Mouse (Mus musculus) MEL (cell line): ENCODE measurements around the gene Anp32e. TPM values are rescaled to one million over a fixed set of nuclear protein-coding genes. Genes with fewer than 3 reads are reported as not detected.

Source experiments
- DNase-seq: peaks from one replicate; pipeline ENCODE4 v3.0.0; 2011; ENCODE audit warnings: low read depth, low spot score
- H3K27ac ChIP-seq: 2 replicates; pipeline ENCODE4 v1.5.1; 2012; ENCODE audit warnings: low read depth, mild to moderate bottlenecking, control low read depth, low read length, moderate library complexity; ENCODE audit not compliant: control insufficient read depth
- H3K27me3 ChIP-seq, 2 experiments: fragments of 150-350 bp in 1 of 2; sonication (generic) in 1 of 2; 2 replicates each; pipeline ENCODE4 v1.6.1; 2012; ENCODE audit warnings: low read length in 2 of 2, mild to moderate bottlenecking in 2 of 2, improper control_type of control experiment in 1 of 2, moderate library complexity in 1 of 2; ENCODE audit not compliant: insufficient read depth in 2 of 2, control insufficient read depth in 1 of 2
- H3K36me3 ChIP-seq, 2 experiments: 2 replicates each; pipeline ENCODE4 v1.6.1; 2012 to 2014; ENCODE audit warnings: low read length in 2 of 2, improper control_type of control experiment in 1 of 2, inconsistent platforms in 1 of 2, mild to moderate bottlenecking in 1 of 2; ENCODE audit not compliant: insufficient read depth in 2 of 2, control insufficient read depth in 1 of 2
- H3K4me1 ChIP-seq, 2 experiments: fragments of 150-350 bp in 1 of 2; sonication (generic) in 1 of 2; 2 replicates each; pipeline ENCODE4 v1.6.1; 2012; ENCODE audit warnings: low read length in 2 of 2, improper control_type of control experiment in 1 of 2, mild to moderate bottlenecking in 1 of 2; ENCODE audit not compliant: insufficient read depth in 2 of 2, control insufficient read depth in 1 of 2
- H3K4me3 ChIP-seq, 2 experiments: fragments of 150-350 bp in 1 of 2; sonication (generic) in 1 of 2; 2 replicates each; pipeline ENCODE4 v1.5.1; 2012; ENCODE audit warnings: low read depth in 2 of 2, low read length in 2 of 2, mild to moderate bottlenecking in 2 of 2, moderate library complexity in 2 of 2, control low read depth in 1 of 2, improper control_type of control experiment in 1 of 2; ENCODE audit not compliant: control insufficient read depth in 1 of 2, insufficient read depth in 1 of 2
- H3K79me2 ChIP-seq: 2 replicates; pipeline ENCODE4 v1.6.1; 2012; ENCODE audit warnings: mild to moderate bottlenecking, low read length, moderate library complexity; ENCODE audit not compliant: control insufficient read depth, poor library complexity, insufficient read depth
- H3K9ac ChIP-seq: 2 replicates; pipeline ENCODE4 v1.6.1; 2012; ENCODE audit warnings: low read depth, mild to moderate bottlenecking, control low read depth, low read length, moderate library complexity; ENCODE audit not compliant: control insufficient read depth, poor library complexity, severe bottlenecking
- H3K9me3 ChIP-seq: fragments of 150-350 bp; sonication (generic); replicated peaks from 2 replicates; pipeline ENCODE4 v1.6.1; 2012; ENCODE audit warnings: mild to moderate bottlenecking, low read length, improper control_type of control experiment, moderate library complexity; ENCODE audit not compliant: insufficient read depth
- CTCF ChIP-seq, 3 experiments: IDR thresholded peaks in 2 of 3; conservative IDR thresholded peaks in 1 of 3; 2 replicates each; pipeline ENCODE4 v1.5.1; 2011 to 2012; ENCODE audit warnings: low read length in 3 of 3, low read depth in 2 of 3, mild to moderate bottlenecking in 2 of 3, improper control_type of control experiment in 1 of 3, inconsistent platforms in 1 of 3, mixed read lengths in 1 of 3, moderate library complexity in 1 of 3; ENCODE audit not compliant: control insufficient read depth in 1 of 3, insufficient read depth in 1 of 3, poor library complexity in 1 of 3, severe bottlenecking in 1 of 3
- GABPA ChIP-seq: IDR thresholded peaks from 2 replicates; pipeline ENCODE4 v1.6.1; 2012; ENCODE audit warnings: low read depth, mild to moderate bottlenecking, inconsistent platforms, low read length, improper control_type of control experiment, moderate library complexity
- GATA1 ChIP-seq: IDR thresholded peaks from 2 replicates; pipeline ENCODE4 v1.6.1; 2011; ENCODE audit warnings: low read depth, low read length, improper control_type of control experiment
- MAZ ChIP-seq: IDR thresholded peaks from 2 replicates; pipeline ENCODE4 v1.6.1; 2012; ENCODE audit warnings: low read depth, mild to moderate bottlenecking, inconsistent platforms, low read length, improper control_type of control experiment
- MEF2A ChIP-seq: IDR thresholded peaks from 2 replicates; pipeline ENCODE4 v1.6.1; 2014; ENCODE audit warnings: low read depth, mild to moderate bottlenecking, inconsistent platforms, low read length, improper control_type of control experiment; ENCODE audit not compliant: poor library complexity, insufficient replicate concordance, severe bottlenecking; ENCODE audit errors: extremely low read depth
- NRF1 ChIP-seq: IDR thresholded peaks from 2 replicates; pipeline ENCODE4 v1.6.1; 2014; ENCODE audit warnings: low read depth, mild to moderate bottlenecking, inconsistent platforms, low read length, improper control_type of control experiment, moderate library complexity; ENCODE audit not compliant: poor library complexity, insufficient read depth, severe bottlenecking
- POLR2AphosphoS2 ChIP-seq: IDR thresholded peaks from 2 replicates; pipeline ENCODE4 v1.6.1; 2011; ENCODE audit warnings: low read length, improper control_type of control experiment
- SIN3A ChIP-seq: IDR thresholded peaks from 2 replicates; pipeline ENCODE4 v1.6.1; 2012; ENCODE audit warnings: low read length, improper control_type of control experiment, inconsistent platforms
- TAL1 ChIP-seq: IDR thresholded peaks from 2 replicates; pipeline ENCODE4 v1.6.1; 2012; ENCODE audit warnings: mild to moderate bottlenecking, inconsistent platforms, low read length, moderate library complexity, mixed read lengths
- USF1 ChIP-seq: IDR thresholded peaks from 2 replicates; pipeline ENCODE4 v1.6.1; 2014; ENCODE audit warnings: low read depth, mild to moderate bottlenecking, inconsistent platforms, low read length, improper control_type of control experiment, moderate library complexity
- ZMIZ1 ChIP-seq: IDR thresholded peaks from 2 replicates; pipeline ENCODE4 v1.6.1; 2012; ENCODE audit warnings: low read depth, mild to moderate bottlenecking, inconsistent platforms, low read length, improper control_type of control experiment, moderate library complexity
- polyA plus RNA-seq, 2 experiments: library from polyadenylated mRNA; stranded (reverse) in 1 of 2; unstranded in 1 of 2; fragments of >175 nt in 1 of 2; fragments of >200 nt in 1 of 2; gene quantifications; 2 replicates each; pipeline versions ENCODE4 v1.2.1 to v1.2.4; 2012; ENCODE audit warnings: low replicate concordance in 2 of 2, low read depth in 1 of 2; ENCODE audit not compliant: insufficient read length in 2 of 2, insufficient read depth in 1 of 2, missing spikeins in 1 of 2
- total RNA-seq: library from RNA; depleted of rRNA; stranded (reverse); fragments of 300-350 nt; gene quantifications from 2 replicates; pipeline ENCODE4 v1.2.3, GENCODE M21; 2012

Gene Anp32e
- total and polyA plus RNA-seq, 3 experiments, result 159 to 748 (median 412) TPM

DNA sequence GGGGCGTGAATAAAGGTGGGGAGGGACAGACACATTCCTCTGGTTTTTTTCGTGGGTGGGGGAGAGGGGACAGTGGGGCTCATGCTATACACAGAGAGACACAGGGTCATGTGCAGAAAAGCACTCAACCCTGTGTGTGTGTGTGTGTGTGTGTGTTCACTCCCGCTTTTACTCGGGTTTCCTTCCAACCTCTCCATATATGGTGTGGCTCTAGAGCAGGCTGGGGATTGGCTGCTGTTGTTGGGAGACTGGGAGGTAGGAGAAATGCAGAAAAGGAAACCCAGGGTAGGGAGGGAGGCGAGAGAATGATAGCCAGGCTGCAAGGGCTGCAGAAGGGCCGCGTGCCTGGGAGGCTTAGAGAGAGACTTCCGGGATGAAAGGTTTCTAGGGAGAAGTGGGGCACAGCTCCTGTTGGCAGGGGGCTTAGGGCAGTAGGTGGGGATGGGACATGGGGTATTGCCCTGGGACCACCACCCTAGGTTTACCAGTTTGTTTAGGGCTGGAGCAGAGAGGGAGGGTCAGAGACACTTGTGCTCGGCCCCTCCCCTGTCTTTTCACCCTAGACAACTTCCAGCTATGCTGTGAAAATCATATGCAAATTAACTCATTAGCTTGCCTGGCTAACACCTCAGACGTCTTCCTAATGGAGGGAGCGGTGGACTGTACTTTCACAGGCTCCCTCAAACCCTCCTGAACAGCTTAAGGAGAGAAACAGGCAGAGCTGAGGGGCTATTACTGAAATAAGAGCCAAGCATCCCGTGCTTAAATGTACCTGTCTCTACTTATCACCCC, 56.4 kb downstream of the Anp32e start (continued):
- TF ChIP-seq GABPA (no peak), NRF1 (no peak), CTCF (IDR thresholded peaks at IDR 0.05 in 2 of 3, conservative IDR thresholded peaks at IDR 0.05 in 1 of 3; ENCODE audit: control insufficient read depth in 1 of 3, insufficient read depth in 1 of 3, low read depth in 2 of 3, low read length in 3 of 3, poor library complexity in 1 of 3, severe bottlenecking in 1 of 3) (no peak)

DNA sequence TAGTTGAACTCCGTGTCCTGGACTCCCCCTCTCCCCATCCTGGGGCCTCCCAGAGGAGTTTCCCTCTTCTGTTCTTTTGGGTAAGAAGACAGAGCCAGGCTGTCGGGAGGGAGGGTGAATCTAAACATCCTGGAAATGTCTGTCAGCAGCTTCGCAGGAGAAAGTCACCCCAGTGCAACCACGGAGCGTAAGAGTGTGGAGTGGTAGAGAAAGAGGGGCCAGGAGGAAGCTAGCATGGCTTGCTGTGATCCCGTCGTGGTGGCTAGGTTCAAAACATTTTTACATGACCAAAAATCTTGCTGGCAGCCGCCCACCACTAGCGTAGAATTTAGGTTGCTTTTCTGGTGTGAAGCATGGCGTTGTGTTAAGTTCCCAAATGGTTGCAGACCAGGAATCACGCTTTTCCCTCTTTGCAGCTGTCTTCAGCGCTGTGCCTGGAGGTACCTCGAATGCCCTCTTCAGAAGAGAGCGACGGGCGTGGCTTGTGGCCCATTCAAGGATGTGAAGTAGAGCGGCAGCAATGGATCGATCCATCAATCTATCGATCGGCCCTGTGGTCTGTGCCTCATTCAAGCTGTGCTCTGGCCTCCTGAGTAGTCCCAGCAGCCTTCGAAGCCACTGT, 57.1 kb downstream of the Anp32e start:
- DNase-seq, result peak; percentile 38
- H3K79me2 ChIP-seq, result no peaks in the 10 kb centered on the region
- no peak for TF ChIP-seq GABPA
- no peak for TF ChIP-seq POLR2AphosphoS2
- no peak; the same call in 1 of the 2 replicates for TF ChIP-seq SIN3A
- 0 out of 2 replicates have a peak, but pooled peaks have one; percentile 16 for TF ChIP-seq MAZ
- no peaks in the 10 kb centered on the region for H3K9me3 ChIP-seq
- H3K27me3 ChIP-seq, result no peaks in the 10 kb centered on the region
- no peak overlapping the region for H3K9ac ChIP-seq
- H3K36me3 ChIP-seq, result peaks cover 0 to 14% of the 10 kb centered on the region in 2 experiments; a peak in 2 of 4 replicates
- no peak overlapping the region for H3K4me3 ChIP-seq
- H3K27ac ChIP-seq, result no peak overlapping the region
- peaks cover 6 to 21% of the 10 kb centered on the region in 2 experiments; a peak in 3 of 4 replicates for H3K4me1 ChIP-seq

GRCm38 (mm10) chr3:95986984-95987383, 57.9 kb downstream of the Anp32e start:
- DNase-seq, result peak; percentile 42
- H3K4me1 ChIP-seq, result peaks cover 6 to 21% of the 10 kb centered on the region in 2 experiments; a peak in 3 of 4 replicates
- H3K9ac ChIP-seq, result no peak overlapping the region
- H3K36me3 ChIP-seq, result peaks cover 0 to 14% of the 10 kb centered on the region in 2 experiments; a peak in 2 of 4 replicates
- H3K4me3 ChIP-seq, result no peak overlapping the region
- TF ChIP-seq ZMIZ1, result no peak
- no peak for TF ChIP-seq GATA1
- TF ChIP-seq NRF1, result no peak
- TF ChIP-seq MEF2A, result no peak
- TF ChIP-seq USF1, result no peak
- no peak for TF ChIP-seq TAL1
- TF ChIP-seq, all 39 proteins: peak for 0
- Histone ChIP-seq H3K79me2 (no peaks in the 10 kb centered on the region), H3K27ac (no peak overlapping the region), H3K9me3 (no peaks in the 10 kb centered on the region), H3K27me3 (no peaks in the 10 kb centered on the region)
